Comparison of ENCODE assay signal across 13 mouse cellular contexts in the genomic region with DNA sequence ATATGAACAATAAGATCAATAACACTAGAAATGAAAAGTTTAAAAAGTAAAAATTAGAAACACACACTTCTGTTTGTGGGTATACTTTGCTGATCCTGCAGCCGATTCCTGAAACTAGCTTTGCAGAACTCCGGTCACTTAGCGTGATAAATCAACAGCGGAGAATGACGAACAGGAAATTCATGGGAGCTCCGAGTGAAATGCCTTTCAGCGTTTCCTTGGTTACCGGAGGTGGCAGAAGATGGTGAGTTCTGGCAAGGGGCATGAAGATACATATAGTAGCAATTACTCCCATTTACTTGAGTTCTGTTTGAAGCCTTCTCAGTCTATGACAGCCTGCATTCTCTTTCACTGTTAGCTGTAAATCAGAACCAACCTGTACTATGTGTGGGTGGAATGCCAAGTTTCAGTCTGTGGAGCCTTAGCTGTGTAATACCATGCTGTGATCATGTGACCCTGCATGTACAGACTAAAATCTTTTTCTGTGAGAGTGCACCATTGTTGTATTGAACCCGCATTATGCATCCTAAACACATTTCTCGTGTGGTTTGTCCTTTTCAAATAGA.
DNase-seq lines count a peak whose midpoint lies in the region; ATAC-seq lines count a peak whose summit lies in the region.
"Had no signal": no experiment of that assay in that cellular context is flagged by ENCODE, and none has a peak within 500 bp of the region (broad histone marks: within the 10 kb centered on the region; RNA-seq: fewer than 3 reads in every experiment).

No protein-coding gene starts in this region.

- peak; percentile 30 for DNase-seq in kidney, postnatal 14 days
- DNase-seq in neural tube, embryonic 10.5 days (ENCODE audit: extremely low spot score, low spot score) = no peak
- DNase-seq in limb, embryonic 10.5 days (ENCODE audit: low spot score) = peak; percentile 37
- DNase-seq in splenic B cell, adult 2 months (ENCODE audit: low read depth, low spot score) = peak; percentile 8
- no peak for DNase-seq in gastrocnemius, postnatal 10 days
- DNase-seq: cerebellum, postnatal 36 days; spleen, adult 18-20 months had no signal

- H3K27me3 ChIP-seq in kidney, embryonic 14.5 days (ENCODE audit: control insufficient read depth, insufficient read depth, low read length) = no peaks in the 10 kb centered on the region
- no peaks in the 10 kb centered on the region for H3K27me3 ChIP-seq in neural tube, embryonic 13.5 days
- no peaks in the 10 kb centered on the region for H3K27me3 ChIP-seq in limb, embryonic 10.5 days (ENCODE audit: low read depth, poor library complexity, severe bottlenecking)
- H3K27me3 ChIP-seq in splenic B cell, adult 2 months (ENCODE audit: control insufficient read depth, insufficient read depth, low read length, poor library complexity, severe bottlenecking) = no peaks in the 10 kb centered on the region
- H3K27me3 ChIP-seq: hindbrain, embryonic 12.5 days had no signal

- H3K4me2 ChIP-seq in kidney, embryonic 14.5 days (replicated peaks; ENCODE audit: low read depth, low read length) = no peak overlapping the region
- H3K4me2 ChIP-seq in neural tube, embryonic 13.5 days = no peak overlapping the region
- H3K4me2 ChIP-seq: hindbrain, embryonic 12.5 days had no signal

- H3K27ac ChIP-seq in kidney, embryonic 14.5 days (ENCODE audit: low read depth, low read length) = no peak overlapping the region
- no peak overlapping the region for H3K27ac ChIP-seq in neural tube, embryonic 13.5 days (replicated peaks)
- peak overlapping the region; percentile 53; the same call in 1 of the 2 replicates for H3K27ac ChIP-seq in limb, embryonic 10.5 days
- H3K27ac ChIP-seq: heart, embryonic 10.5 days; hindbrain, embryonic 12.5 days; macrophage had no signal

- H3K9ac ChIP-seq in kidney, embryonic 14.5 days (ENCODE audit: low read depth, low read length) = no peak overlapping the region
- no peak overlapping the region for H3K9ac ChIP-seq in neural tube, embryonic 13.5 days
- H3K9ac ChIP-seq: hindbrain, embryonic 12.5 days had no signal

- H3K9me3 ChIP-seq in kidney, embryonic 14.5 days (ENCODE audit: control insufficient read depth, low read length) = no peaks in the 10 kb centered on the region
- no peaks in the 10 kb centered on the region for H3K9me3 ChIP-seq in neural tube, embryonic 13.5 days
- H3K9me3 ChIP-seq in limb, embryonic 10.5 days (replicated peaks) = no peaks in the 10 kb centered on the region
- H3K9me3 ChIP-seq: heart, embryonic 10.5 days; hindbrain, embryonic 12.5 days had no signal

- H3K36me3 ChIP-seq in kidney, embryonic 14.5 days (ENCODE audit: control insufficient read depth, insufficient read depth, low read length) = no peaks in the 10 kb centered on the region
- H3K36me3 ChIP-seq in neural tube, embryonic 13.5 days = no peaks in the 10 kb centered on the region
- no peaks in the 10 kb centered on the region for H3K36me3 ChIP-seq in limb, embryonic 10.5 days
- no peaks in the 10 kb centered on the region for H3K36me3 ChIP-seq in splenic B cell, adult 2 months (ENCODE audit: control insufficient read depth, insufficient read depth, low read length, poor library complexity, severe bottlenecking)
- H3K36me3 ChIP-seq: heart, embryonic 10.5 days; hindbrain, embryonic 12.5 days had no signal

- WGBS in kidney, embryonic 14.5 days = 54% methylated on average over 10 of the region's 10 CpGs
- WGBS in neural tube, embryonic 13.5 days = 73% methylated on average over 10 of the region's 10 CpGs
- WGBS in limb, embryonic 10.5 days = 63% methylated on average over 10 of the region's 10 CpGs

- no peaks in the 10 kb centered on the region for H3K4me1 ChIP-seq in kidney, embryonic 14.5 days (ENCODE audit: control insufficient read depth, insufficient read depth, low read length)
- no peaks in the 10 kb centered on the region for H3K4me1 ChIP-seq in neural tube, embryonic 13.5 days (replicated peaks)
- H3K4me1 ChIP-seq in limb, embryonic 10.5 days = peaks cover 17% of the 10 kb centered on the region
- H3K4me1 ChIP-seq: heart, embryonic 10.5 days; hindbrain, embryonic 12.5 days had no signal

- no peak overlapping the region for H3K4me3 ChIP-seq in kidney, embryonic 14.5 days (ENCODE audit: low read length)
- H3K4me3 ChIP-seq in neural tube, embryonic 13.5 days = no peak overlapping the region
- H3K4me3 ChIP-seq in limb, embryonic 10.5 days = no peak overlapping the region
- H3K4me3 ChIP-seq: erythroblast, embryonic 14.5 days; heart, embryonic 10.5 days; hindbrain, embryonic 12.5 days had no signal

- no peak for ATAC-seq in kidney, embryonic 14.5 days (ENCODE audit: low FRiP score, low TSS enrichment)
- peak; percentile 59; the same call in 1 of the 2 replicates for ATAC-seq in neural tube, embryonic 13.5 days (ENCODE audit: low read depth)

Comparison
In these comparisons a context has a peak if more than half of its experiments do, and no peak if none do; other contexts are left out.
1. DNase-seq: peak in kidney, postnatal 14 days (single experiment), limb, embryonic 10.5 days (single experiment) and splenic B cell, adult 2 months (single experiment); none in neural tube, embryonic 10.5 days (single experiment) and gastrocnemius, postnatal 10 days (single experiment).